Mouse (Mus musculus) lung, embryonic 15.5 days (tissue): ENCODE data around the gene Arhgef2. TPM values are rescaled to one million over a fixed set of nuclear protein-coding genes. Genes with fewer than 3 reads are reported as not detected.
"Not testable (repeated sequence)": the region's sequence is repeated elsewhere in the genome, so short reads cannot be mapped to it uniquely, and the experiment has no call there.

Experiments
- ATAC-seq: fragments of 200-750 bp; cut with Nextera tagmentation; 2 replicates; pipeline ENCODE4 v1.8.0; 2017; ENCODE audit warnings: moderate number of reproducible peaks, borderline replicate concordance; ENCODE audit not compliant: low FRiP score, low TSS enrichment; ENCODE audit errors: extremely low read depth
- H3K27ac ChIP-seq: fragments of 300-500 bp; sonication (generic); 2 replicates; pipeline ENCODE4 v1.5.1; 2015; ENCODE audit warnings: moderate library complexity, mild to moderate bottlenecking, inconsistent platforms
- H3K27me3 ChIP-seq: fragments of 300-500 bp; sonication (generic); 2 replicates; pipeline ENCODE4 v1.6.1; 2015; ENCODE audit warnings: inconsistent platforms
- H3K36me3 ChIP-seq: fragments of 300-500 bp; sonication (generic); 2 replicates; pipeline ENCODE4 v1.6.1; 2015; ENCODE audit warnings: inconsistent platforms
- H3K4me1 ChIP-seq: fragments of 300-500 bp; sonication (generic); 2 replicates; pipeline ENCODE4 v1.6.1; 2015; ENCODE audit warnings: inconsistent platforms
- H3K4me2 ChIP-seq: fragments of 300-500 bp; sonication (generic); 2 replicates; pipeline ENCODE4 v1.6.1; 2015; ENCODE audit warnings: inconsistent platforms, mild to moderate bottlenecking, moderate library complexity
- H3K4me3 ChIP-seq: fragments of 300-500 bp; sonication (generic); 2 replicates; pipeline ENCODE4 v1.5.1; 2015; ENCODE audit warnings: mild to moderate bottlenecking, inconsistent platforms
- H3K9ac ChIP-seq: fragments of 300-500 bp; sonication (generic); 2 replicates; pipeline ENCODE4 v1.6.1; 2015; ENCODE audit warnings: inconsistent platforms
- H3K9me3 ChIP-seq: fragments of 300-500 bp; sonication (generic); 2 replicates; pipeline ENCODE4 v1.6.1; 2016; ENCODE audit warnings: inconsistent platforms
- WGBS: fragments of 180-500 bp; shearing (Covaris S2); methylation state at CpG from one replicate; pipeline ENCODE4 v1.1.7; 2015; 5-methylcytosine and 5-hydroxymethylcytosine counted together
- polyA plus RNA-seq: library from polyadenylated mRNA; unstranded; fragments of >200 nt; fragmentation: Nextera tagmentation; extraction: Ambion mirVana; gene quantifications from 2 replicates; pipeline ENCODE4 v1.2.1, GENCODE M21; 2015

Arhgef2 gene
- polyA plus RNA-seq, 1 experiment from 2014 or later: 116 TPM

DNA sequence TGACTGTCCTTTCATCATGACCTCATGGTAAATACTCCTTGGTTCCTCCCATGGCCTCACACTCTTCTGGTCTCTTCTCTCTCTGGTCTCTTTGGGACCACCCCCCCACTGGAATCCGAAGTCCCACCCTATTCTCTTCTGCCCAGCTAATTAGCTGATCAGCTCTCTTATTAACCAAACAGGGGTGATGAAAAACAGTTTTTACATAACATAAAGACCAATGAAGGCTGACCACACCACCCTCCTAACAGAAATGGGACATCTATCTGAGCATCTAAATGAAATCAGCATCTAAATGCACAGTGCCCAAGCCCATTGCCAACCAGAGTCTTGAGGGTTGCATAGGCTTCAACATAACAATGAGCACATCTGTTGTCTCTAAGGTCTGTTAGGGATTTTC is 33.9 kb upstream of the Arhgef2 start:
- H3K27ac ChIP-seq: no peak overlapping the region
- no peaks in the 10 kb centered on the region for H3K4me1 ChIP-seq
- H3K9ac ChIP-seq: no peak overlapping the region
- no peak overlapping the region for H3K4me3 ChIP-seq
- WGBS: 74% methylated on average over 1 of the region's 1 CpGs
- H3K4me2 ChIP-seq: no peak overlapping the region
- ATAC-seq: no peak
- H3K36me3 ChIP-seq: peaks cover 34% of the 10 kb centered on the region
- H3K27me3 ChIP-seq: no peaks in the 10 kb centered on the region
- no peaks in the 10 kb centered on the region for H3K9me3 ChIP-seq

DNA sequence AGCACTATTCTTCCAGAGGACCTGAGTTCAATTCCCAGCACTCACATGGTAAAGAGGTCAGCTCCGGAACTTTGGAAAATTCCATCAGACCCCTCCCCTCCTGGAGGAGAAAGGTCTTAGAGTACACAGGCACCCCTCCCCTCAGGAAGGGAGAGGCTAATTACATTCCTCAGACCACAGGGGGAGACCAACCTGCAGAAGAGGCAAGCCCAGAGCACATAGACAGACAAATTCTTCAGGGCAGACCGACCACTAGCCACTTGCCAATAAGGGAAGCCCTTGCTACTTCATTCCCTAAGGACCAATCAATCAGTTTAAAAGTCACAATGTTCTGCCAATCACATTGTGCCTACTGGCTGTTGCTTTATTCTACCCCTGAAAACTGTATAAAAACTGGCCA is 32.9 kb upstream of the Arhgef2 start:
- ATAC-seq: no peak
- Histone ChIP-seq H3K27ac (no peak overlapping the region), H3K4me2 (no peak overlapping the region), H3K9ac (no peak overlapping the region), H3K9me3 (no peaks in the 10 kb centered on the region), H3K4me3 (no peak overlapping the region), H3K36me3 (peaks cover 26% of the 10 kb centered on the region), H3K27me3 (no peaks in the 10 kb centered on the region), H3K4me1 (no peaks in the 10 kb centered on the region)
- WGBS: 67% methylated on average over 2 of the region's 2 CpGs

- 81% methylated on average over 2 of the region's 2 CpGs for WGBS
- no peak overlapping the region for H3K27ac ChIP-seq
- no peak overlapping the region for H3K9ac ChIP-seq
- peaks cover 16% of the 10 kb centered on the region for H3K36me3 ChIP-seq
- no peaks in the 10 kb centered on the region for H3K4me1 ChIP-seq
- H3K4me3 ChIP-seq: no peak overlapping the region
- ATAC-seq: no peak
- no peak overlapping the region for H3K4me2 ChIP-seq
- H3K9me3 ChIP-seq: no peaks in the 10 kb centered on the region
- no peaks in the 10 kb centered on the region for H3K27me3 ChIP-seq
Measured at GRCm38 (mm10) chr3:88573810-88574209, 32.0 kb upstream of the Arhgef2 start.

GRCm38 (mm10) chr3:88575540-88575939 is 30.2 kb upstream of the Arhgef2 start, which contains the start of gene Ssr2:
Gene Ssr2 (plus strand): TSS chr3:88575876.
- ATAC-seq: no peak
- no peak within 1 kb of the TSS for H3K4me2 ChIP-seq
- WGBS: 80% methylated on average over 3 of the region's 3 CpGs

GRCm38 (mm10) chr3:88577846-88578245 is 27.9 kb upstream of the Arhgef2 start:
- not testable (repeated sequence) for H3K27me3 ChIP-seq, H3K4me3 ChIP-seq, H3K27ac ChIP-seq, H3K4me2 ChIP-seq, ATAC-seq, H3K9me3 ChIP-seq, H3K9ac ChIP-seq, H3K4me1 ChIP-seq
- peaks cover 19% of the 10 kb centered on the region for H3K36me3 ChIP-seq
- WGBS: 81% methylated on average over 5 of the region's 5 CpGs

More at GRCm38 (mm10) chr3:88575540-88575939, 30.2 kb upstream of the Arhgef2 start, which contains the start of gene Ssr2:
- Histone ChIP-seq H3K36me3 (no peaks in the 10 kb centered on the region; the same call in 1 of the 2 replicates), H3K4me3 (no peak within 1 kb of the TSS), H3K27ac (no peak within 1 kb of the TSS), H3K27me3 (no peaks in the 10 kb centered on the region), H3K4me1 (peaks cover 6% of the 10 kb centered on the region), H3K9ac (no peak within 1 kb of the TSS), H3K9me3 (no peaks in the 10 kb centered on the region)

DNA sequence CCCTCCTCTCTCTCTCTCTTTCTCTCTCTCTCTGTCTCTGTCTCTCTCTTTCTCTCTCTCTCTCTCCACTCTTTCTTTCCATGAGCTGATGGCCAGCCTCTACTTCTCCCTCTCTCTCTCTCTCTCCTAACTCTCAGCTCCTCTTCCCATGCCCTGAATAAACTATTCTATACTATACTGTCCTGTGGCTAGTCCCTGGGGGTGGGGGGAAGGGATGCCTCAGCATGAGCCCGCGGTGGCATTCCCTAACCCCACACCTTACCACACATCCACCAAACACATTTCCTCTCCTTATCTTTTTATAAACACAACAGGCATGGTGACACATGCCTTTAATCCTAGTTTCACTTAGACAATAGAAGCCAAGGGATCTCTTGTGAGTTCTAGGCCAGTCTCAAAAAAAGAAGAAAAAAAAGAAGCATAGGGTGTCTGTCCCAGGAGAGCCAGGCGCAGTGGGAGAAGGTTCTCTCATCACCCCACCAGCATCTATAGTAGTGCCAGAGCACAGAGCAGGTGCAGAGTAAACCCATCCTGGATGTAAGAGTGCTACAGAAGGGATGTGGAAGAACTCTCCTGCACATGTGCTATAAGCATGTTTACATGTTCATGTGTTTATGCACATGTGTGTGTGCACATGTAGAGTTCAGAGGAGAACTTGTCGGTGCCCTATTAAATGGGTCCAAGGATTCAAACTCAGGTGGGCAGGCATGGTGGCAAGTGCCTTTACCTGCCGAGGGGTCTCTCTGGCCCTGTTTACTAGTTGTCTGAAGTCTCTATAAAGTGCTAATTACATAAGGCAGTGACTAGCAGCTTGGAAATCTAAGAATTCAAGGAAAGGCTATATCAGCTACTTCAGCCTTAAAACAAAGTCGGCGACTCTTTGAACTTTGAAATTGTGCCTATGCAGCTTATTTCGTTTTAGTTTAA is 27.0 kb upstream of the Arhgef2 start:
- H3K9ac ChIP-seq: 0 out of 2 replicates have a peak overlapping the region, but pooled peaks have one; percentile 92

GRCm38 (mm10) chr3:88579454-88580117 is 26.2 kb upstream of the Arhgef2 start:
- peak; percentile 89 for ATAC-seq
- Histone ChIP-seq H3K27me3 (no peaks in the 10 kb centered on the region), H3K4me2 (peak overlapping the region; percentile 70), H3K27ac (peak overlapping the region; percentile 71), H3K9me3 (no peaks in the 10 kb centered on the region), H3K4me1 (peaks cover 9% of the 10 kb centered on the region), H3K4me3 (peak overlapping the region; percentile 88), H3K9ac (peak overlapping the region; percentile 92), H3K36me3 (peaks cover 34% of the 10 kb centered on the region)
- under 1% methylated on average over 34 of the region's 34 CpGs for WGBS

More for the DNA sequence above, 27.0 kb upstream of the Arhgef2 start:
- Histone ChIP-seq H3K27ac (no peak overlapping the region), H3K27me3 (no peaks in the 10 kb centered on the region), H3K9me3 (no peaks in the 10 kb centered on the region), H3K4me2 (peak overlapping the region; percentile 70), H3K36me3 (peaks cover 28% of the 10 kb centered on the region), H3K4me3 (peak overlapping the region; percentile 88), H3K4me1 (peaks cover 9% of the 10 kb centered on the region)
- no peak for ATAC-seq
- WGBS: 42% methylated on average over 8 of the region's 8 CpGs

DNA sequence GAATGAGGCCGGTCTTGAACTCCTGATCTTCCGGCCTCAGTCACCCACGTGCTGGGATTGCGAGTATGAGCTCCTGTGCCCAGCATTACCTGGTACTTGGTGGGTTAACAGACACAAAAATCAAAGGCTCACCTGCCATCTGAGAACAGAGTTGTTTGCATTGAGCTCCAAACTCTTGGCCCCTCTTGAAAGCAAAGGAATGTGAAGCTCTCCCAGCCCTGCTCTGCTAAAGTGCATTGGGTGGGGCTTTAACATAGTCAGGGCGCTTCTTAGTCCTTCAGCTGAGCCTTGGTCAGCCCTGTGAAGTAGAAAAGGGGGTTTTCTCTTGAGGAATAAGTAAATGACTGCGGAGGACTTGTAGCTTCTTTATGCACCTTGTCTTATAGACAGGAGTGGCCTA is 20.0 kb upstream of the Arhgef2 start:
- peak overlapping the region; percentile 74 for H3K27ac ChIP-seq
- no peaks in the 10 kb centered on the region for H3K9me3 ChIP-seq
- peaks cover 64% of the 10 kb centered on the region for H3K36me3 ChIP-seq
- H3K9ac ChIP-seq: no peak overlapping the region
- no peak overlapping the region for H3K4me3 ChIP-seq
- no peaks in the 10 kb centered on the region for H3K27me3 ChIP-seq
- peaks cover 22% of the 10 kb centered on the region; the same call in 1 of the 2 replicates for H3K4me1 ChIP-seq
- 0 out of 2 replicates have a peak overlapping the region, but pooled peaks have one; percentile 4 for H3K4me2 ChIP-seq
- ATAC-seq: peak; percentile 69; the same call in 1 of the 2 replicates
- 71% methylated on average over 6 of the region's 6 CpGs for WGBS

GRCm38 (mm10) chr3:88586640-88587039 is 19.1 kb upstream of the Arhgef2 start:
- Histone ChIP-seq H3K4me1 (peaks cover 30% of the 10 kb centered on the region), H3K27ac (peak overlapping the region; percentile 14; the same call in 1 of the 2 replicates), H3K27me3 (no peaks in the 10 kb centered on the region), H3K36me3 (peaks cover 57% of the 10 kb centered on the region), H3K4me2 (no peak overlapping the region), H3K4me3 (no peak overlapping the region), H3K9me3 (no peaks in the 10 kb centered on the region), H3K9ac (no peak overlapping the region)
- WGBS: 85% methylated on average over 5 of the region's 5 CpGs
- ATAC-seq: no peak

DNA sequence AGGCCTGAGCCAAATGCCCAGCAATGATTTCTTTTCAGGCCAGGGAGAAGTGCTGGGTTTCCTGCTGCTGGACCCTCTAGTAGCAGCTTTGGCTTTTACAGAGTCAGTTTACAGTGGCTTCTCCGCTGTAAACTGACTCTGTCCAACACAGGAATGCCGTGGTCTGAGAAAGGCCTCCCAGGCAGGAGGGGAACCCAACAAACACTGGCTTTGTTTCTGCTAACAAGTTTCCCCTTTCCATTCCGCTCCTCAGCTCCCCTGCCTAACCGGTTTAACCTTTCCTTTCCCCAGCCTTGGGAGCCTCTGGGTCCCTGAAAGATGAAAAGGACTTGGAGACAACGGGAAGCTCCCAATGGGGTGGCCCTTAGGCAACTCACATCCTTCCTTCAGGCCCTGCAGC is 15.5 kb upstream of the Arhgef2 start:
- ATAC-seq: no peak
- H3K27ac ChIP-seq: peak overlapping the region; percentile 85
- 21% methylated on average over 5 of the region's 5 CpGs for WGBS

GRCm38 (mm10) chr3:88591044-88591443 is 14.7 kb upstream of the Arhgef2 start:
- WGBS: 26% methylated on average over 3 of the region's 3 CpGs
- H3K27me3 ChIP-seq: no peaks in the 10 kb centered on the region
- peak overlapping the region; percentile 85 for H3K27ac ChIP-seq
- peaks cover 59% of the 10 kb centered on the region for H3K4me1 ChIP-seq
- peak; percentile 44 for ATAC-seq
- no peak overlapping the region for H3K9ac ChIP-seq
- H3K4me2 ChIP-seq: peak overlapping the region; percentile 6; the same call in 1 of the 2 replicates
- no peaks in the 10 kb centered on the region for H3K9me3 ChIP-seq
- peaks cover 25% of the 10 kb centered on the region for H3K36me3 ChIP-seq
- H3K4me3 ChIP-seq: no peak overlapping the region

More for the DNA sequence above, 15.5 kb upstream of the Arhgef2 start:
- H3K4me3 ChIP-seq: no peak overlapping the region
- H3K4me1 ChIP-seq: peaks cover 59% of the 10 kb centered on the region
- peak overlapping the region; percentile 14; the same call in 1 of the 2 replicates for H3K4me2 ChIP-seq
- H3K27me3 ChIP-seq: no peaks in the 10 kb centered on the region
- peaks cover 30% of the 10 kb centered on the region for H3K36me3 ChIP-seq
- H3K9ac ChIP-seq: no peak overlapping the region
- H3K9me3 ChIP-seq: no peaks in the 10 kb centered on the region
